7 mouse cellular contexts compared by ENCODE assay signal in the genomic region with DNA sequence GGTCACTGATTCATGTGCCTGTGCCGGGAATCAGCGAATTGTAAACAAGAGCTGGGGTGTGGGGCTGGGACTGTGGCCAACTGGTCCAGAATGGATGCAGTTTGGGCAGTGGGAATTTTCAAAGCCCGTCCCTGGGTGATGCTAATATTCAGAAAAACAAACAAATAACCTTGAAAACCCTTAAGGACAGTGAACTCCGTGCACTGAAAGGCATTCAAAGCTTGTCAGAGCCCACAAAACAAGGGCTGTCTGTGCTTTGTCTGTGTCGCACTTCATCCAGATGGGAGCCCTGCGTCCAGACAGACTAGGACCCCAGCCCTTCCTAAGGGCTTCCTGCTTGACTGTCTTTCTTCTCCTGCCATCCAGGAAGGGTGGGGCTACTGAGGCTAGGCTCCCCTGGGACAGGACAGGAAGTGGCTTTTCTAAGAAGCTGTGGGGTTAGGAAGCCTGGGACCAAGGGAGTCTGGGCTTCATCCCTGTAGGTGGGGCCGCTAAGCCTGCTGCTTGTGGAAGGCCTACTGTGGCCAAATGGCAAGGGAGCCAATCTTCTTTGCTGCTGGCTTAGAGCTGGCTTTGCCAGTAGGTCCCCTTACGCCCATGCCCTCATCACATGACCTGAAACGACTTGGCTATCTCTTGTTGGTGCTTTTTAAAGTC. TPM values are rescaled to one million over a fixed set of nuclear protein-coding genes. Genes with fewer than 3 reads are reported as not detected.
DNase-seq lines count a peak whose midpoint lies in the region; TF ChIP-seq lines count a peak whose summit lies in the region.

No protein-coding gene starts in this region.

- TF ChIP-seq POLR2A in CH12.LX (IDR thresholded peaks at IDR 0.05; ENCODE audit: low read depth, low read length), result no peak

- in situ Hi-C loops in CH12.LX (cut with MboI; ENCODE audit: low pct_ligation_motif_present, low pct_unique_long_range_greater_than_20kb, low sequenced_read_pairs), result no loop called here

- intact Hi-C loops in heart, postnatal 14 days (cut with DNase I), result loop anchor here (5.0 kb wide), 2 partner anchors 35 to 370 kb away; no protein-coding TSS in a partner anchor

- H3K9ac ChIP-seq in CH12.LX (ENCODE audit: insufficient read depth, low read depth), result 0 out of 2 replicates have a peak overlapping the region, but pooled peaks have one; percentile 59

- DNase-seq in CH12.LX (ENCODE audit: extremely low read depth) (peak; percentile 63), ZHBTc4 (ENCODE audit: low read depth, low spot score) (peak; percentile 83)
- peak; percentile 29 for DNase-seq in forebrain, embryonic 10.5 days (ENCODE audit: extremely low spot score, low spot score)
- DNase-seq in heart, postnatal 14 days, result peak; percentile 81 to 84
- peak; percentile 86 to 91 for DNase-seq in kidney, postnatal 36 days
- DNase-seq in midbrain, embryonic 10.5 days (ENCODE audit: low spot score), result peak; percentile 30
- DNase-seq in testis, postnatal 14 days (ENCODE audit: low spot score), result peak; percentile 53

- dilution Hi-C loops in CH12.LX (cut with MboI; ENCODE audit: extremely low pct_ligation_motif_present, extremely low pct_unique_long_range_greater_than_20kb, low sequenced_read_pairs), result no loop called here

- WGBS in forebrain, embryonic 10.5 days, result 36% methylated on average over 9 of the region's 9 CpGs
- WGBS in midbrain, embryonic 10.5 days, result 43% methylated on average over 9 of the region's 9 CpGs

- H3K27me3 ChIP-seq in CH12.LX (replicated peaks), result no peaks in the 10 kb centered on the region
- H3K27me3 ChIP-seq in forebrain, embryonic 10.5 days (ENCODE audit: poor library complexity, severe bottlenecking), result no peaks in the 10 kb centered on the region
- H3K27me3 ChIP-seq in midbrain, embryonic 10.5 days (ENCODE audit: low read depth, poor library complexity, severe bottlenecking), result no peaks in the 10 kb centered on the region

- peak overlapping the region; percentile 46; the same call in 1 of the 2 replicates for H3K4me2 ChIP-seq in CH12.LX (ENCODE audit: insufficient read depth, low read depth, poor library complexity, severe bottlenecking)

- peaks cover 10 to 27% of the 10 kb centered on the region in 2 experiments for H3K36me3 ChIP-seq in CH12.LX (replicated peaks in 1 of 2; ENCODE audit: control insufficient read depth in 1 of 2, insufficient read depth in 1 of 2, low read length in 1 of 2)
- peaks cover 17% of the 10 kb centered on the region for H3K36me3 ChIP-seq in forebrain, embryonic 10.5 days (replicated peaks)
- H3K36me3 ChIP-seq in midbrain, embryonic 10.5 days, result peaks cover 9% of the 10 kb centered on the region

- no peak for TF ChIP-seq CTCF in CH12.LX (conservative IDR thresholded peaks at IDR 0.05 in 1 of 2, IDR thresholded peaks at IDR 0.05 in 1 of 2; ENCODE audit: low read depth in 2 of 2, low read length in 2 of 2)

- H3K79me2 ChIP-seq in CH12.LX (replicated peaks; ENCODE audit: control insufficient read depth, extremely low read depth, insufficient read depth, poor library complexity, severe bottlenecking), result no peaks in the 10 kb centered on the region; the same call in 1 of the 2 replicates

- peaks cover 34 to 87% of the 10 kb centered on the region in 2 experiments for H3K4me1 ChIP-seq in CH12.LX (ENCODE audit: control insufficient read depth in 1 of 2, insufficient read depth in 2 of 2)
- peaks cover 58% of the 10 kb centered on the region for H3K4me1 ChIP-seq in forebrain, embryonic 10.5 days
- H3K4me1 ChIP-seq in midbrain, embryonic 10.5 days, result peaks cover 45% of the 10 kb centered on the region

- peak overlapping the region; percentile 49; the same call in 1 of the 2 replicates for H3K27ac ChIP-seq in CH12.LX (ENCODE audit: insufficient read depth, low read depth)
- peak overlapping the region; percentile 90 for H3K27ac ChIP-seq in forebrain, embryonic 10.5 days
- H3K27ac ChIP-seq in midbrain, embryonic 10.5 days (replicated peaks), result peak overlapping the region; percentile 90

- TF ChIP-seq EP300 in CH12.LX (IDR thresholded peaks at IDR 0.05; ENCODE audit: low read length), result peak; percentile 26; the same call in 1 of the 2 replicates

- TF ChIP-seq RAD21 in CH12.LX (IDR thresholded peaks at IDR 0.05; ENCODE audit: low read depth, low read length), result no peak

- H3K9me3 ChIP-seq in CH12.LX (replicated peaks; ENCODE audit: low read length), result peaks cover 8% of the 10 kb centered on the region
- H3K9me3 ChIP-seq in forebrain, embryonic 10.5 days, result no peaks in the 10 kb centered on the region
- H3K9me3 ChIP-seq in midbrain, embryonic 10.5 days (replicated peaks), result no peaks in the 10 kb centered on the region

- H3K4me3 ChIP-seq in CH12.LX (replicated peaks in 1 of 3; ENCODE audit: low read depth in 2 of 3, low read length in 2 of 3, poor library complexity in 1 of 3), result peak overlapping the region in 2 of 3 experiments; percentile 5 to 37
- H3K4me3 ChIP-seq in forebrain, embryonic 10.5 days, result peak overlapping the region; percentile 54
- peak overlapping the region; percentile 54 for H3K4me3 ChIP-seq in midbrain, embryonic 10.5 days

TF ChIP-seq in CH12.LX, 34 proteins besides CTCF, POLR2A, EP300 and RAD21:
- no peak for TF ChIP-seq CHD1 (IDR thresholded peaks at IDR 0.05; ENCODE audit: low read depth, low read length)
- TF ChIP-seq TCF12 (IDR thresholded peaks at IDR 0.05; ENCODE audit: low read depth, low read length), result peak; percentile 28; the same call in 1 of the 2 replicates

RNA-seq across cellular contexts. Expression of a gene that starts 21.6 kb away (rescaled TPM):
- 14.3 and 20.2 TPM in 2 replicates for total RNA-seq in CH12.LX (2012; rRNA removed)
- total RNA-seq in CH12.LX (2014; rRNA removed), result 22.6 and 23.7 TPM in 2 replicates
- polyA plus RNA-seq in CH12.LX (2012; ENCODE audit: insufficient read length, low read depth), result 13.6 and 13.7 TPM in 2 replicates
- 6.0 and 7.1 TPM in 2 replicates for polyA plus RNA-seq in forebrain, embryonic 10.5 days (2016; fragmentation: Nextera tagmentation; extraction: Ambion mirVana)
- total RNA-seq in heart, postnatal 14 days (2021), result 10 to 100 TPM in 1 of 2 experiments, 1 to 10 TPM in 1; 8.8 to 13.1 TPM
- polyA plus RNA-seq in midbrain, embryonic 10.5 days (2016; fragmentation: Nextera tagmentation; extraction: Ambion mirVana), result 7.2 and 9.5 TPM in 2 replicates

RNA-seq across cellular contexts. Expression of a gene that starts 21.9 kb away (rescaled TPM):
- total RNA-seq in CH12.LX (2012; rRNA removed) (14.1 and 16.2 TPM in 2 replicates), CH12.LX (2014; rRNA removed) (22.5 and 23.0 TPM in 2 replicates)
- 18.2 and 25.4 TPM in 2 replicates for polyA plus RNA-seq in CH12.LX (2012; ENCODE audit: insufficient read length, low read depth)
- 11.8 and 13.0 TPM in 2 replicates for polyA plus RNA-seq in forebrain, embryonic 10.5 days (2016; fragmentation: Nextera tagmentation; extraction: Ambion mirVana)
- 10 to 100 TPM; 11.0 to 13.8 TPM for total RNA-seq in heart, postnatal 14 days (2021)
- polyA plus RNA-seq in midbrain, embryonic 10.5 days (2016; fragmentation: Nextera tagmentation; extraction: Ambion mirVana), result 15.5 and 16.4 TPM in 2 replicates

RNA-seq across cellular contexts. Expression of a gene that starts 22.0 kb away (rescaled TPM):
- total RNA-seq in CH12.LX (2012; rRNA removed), result not detected in 2 replicates
- not detected in 2 replicates for total RNA-seq in CH12.LX (2014; rRNA removed)
- 0.71 TPM in 1 of 2 replicates, not detected in the other for polyA plus RNA-seq in CH12.LX (2012; ENCODE audit: insufficient read length, low read depth)
- 0.10 and 1.5 TPM in 2 replicates for polyA plus RNA-seq in forebrain, embryonic 10.5 days (2016; fragmentation: Nextera tagmentation; extraction: Ambion mirVana)
- 1 to 10 TPM in 1 of 2 experiments, under 1 TPM in 1; 0.85 to 1.2 TPM for total RNA-seq in heart, postnatal 14 days (2021)
- polyA plus RNA-seq in midbrain, embryonic 10.5 days (2016; fragmentation: Nextera tagmentation; extraction: Ambion mirVana), result 0.12 and 1.4 TPM in 2 replicates

Comparison
In these comparisons a context has a peak if more than half of its experiments do, and no peak if none do; other contexts are left out.
1. Peak in every context shown above with its lines: DNase-seq, H3K4me3 ChIP-seq and H3K27ac ChIP-seq.
2. DNase-seq: peak in every context shown above with its lines; median percentile 88 in kidney, postnatal 36 days; 83 in ZHBTc4; 82 in heart, postnatal 14 days; 63 in CH12.LX; 53 in testis, postnatal 14 days; 30 in midbrain, embryonic 10.5 days; 29 in forebrain, embryonic 10.5 days.